Mouse (Mus musculus) MEL (cell line): ENCODE measurements around the gene Kcnj3. TPM values are rescaled to one million over a fixed set of nuclear protein-coding genes. Genes with fewer than 3 reads are reported as not detected.

Source experiments
- DNase-seq: peaks from one replicate; pipeline ENCODE4 v3.0.0; 2011; ENCODE audit warnings: low read depth, low spot score
- H3K27ac ChIP-seq: 2 replicates; pipeline ENCODE4 v1.5.1; 2012; ENCODE audit warnings: low read depth, mild to moderate bottlenecking, control low read depth, low read length, moderate library complexity; ENCODE audit not compliant: control insufficient read depth
- H3K27me3 ChIP-seq, 2 experiments: fragments of 150-350 bp in 1 of 2; sonication (generic) in 1 of 2; 2 replicates each; pipeline ENCODE4 v1.6.1; 2012; ENCODE audit warnings: low read length in 2 of 2, mild to moderate bottlenecking in 2 of 2, improper control_type of control experiment in 1 of 2, moderate library complexity in 1 of 2; ENCODE audit not compliant: insufficient read depth in 2 of 2, control insufficient read depth in 1 of 2
- H3K36me3 ChIP-seq, 2 experiments: 2 replicates each; pipeline ENCODE4 v1.6.1; 2012 to 2014; ENCODE audit warnings: low read length in 2 of 2, improper control_type of control experiment in 1 of 2, inconsistent platforms in 1 of 2, mild to moderate bottlenecking in 1 of 2; ENCODE audit not compliant: insufficient read depth in 2 of 2, control insufficient read depth in 1 of 2
- H3K4me1 ChIP-seq, 2 experiments: fragments of 150-350 bp in 1 of 2; sonication (generic) in 1 of 2; 2 replicates each; pipeline ENCODE4 v1.6.1; 2012; ENCODE audit warnings: low read length in 2 of 2, improper control_type of control experiment in 1 of 2, mild to moderate bottlenecking in 1 of 2; ENCODE audit not compliant: insufficient read depth in 2 of 2, control insufficient read depth in 1 of 2
- H3K4me3 ChIP-seq, 2 experiments: fragments of 150-350 bp in 1 of 2; sonication (generic) in 1 of 2; 2 replicates each; pipeline ENCODE4 v1.5.1; 2012; ENCODE audit warnings: low read depth in 2 of 2, low read length in 2 of 2, mild to moderate bottlenecking in 2 of 2, moderate library complexity in 2 of 2, control low read depth in 1 of 2, improper control_type of control experiment in 1 of 2; ENCODE audit not compliant: control insufficient read depth in 1 of 2, insufficient read depth in 1 of 2
- H3K79me2 ChIP-seq: 2 replicates; pipeline ENCODE4 v1.6.1; 2012; ENCODE audit warnings: mild to moderate bottlenecking, low read length, moderate library complexity; ENCODE audit not compliant: control insufficient read depth, poor library complexity, insufficient read depth
- H3K9ac ChIP-seq: 2 replicates; pipeline ENCODE4 v1.6.1; 2012; ENCODE audit warnings: low read depth, mild to moderate bottlenecking, control low read depth, low read length, moderate library complexity; ENCODE audit not compliant: control insufficient read depth, poor library complexity, severe bottlenecking
- H3K9me3 ChIP-seq: fragments of 150-350 bp; sonication (generic); replicated peaks from 2 replicates; pipeline ENCODE4 v1.6.1; 2012; ENCODE audit warnings: mild to moderate bottlenecking, low read length, improper control_type of control experiment, moderate library complexity; ENCODE audit not compliant: insufficient read depth
- BHLHE40 ChIP-seq: IDR thresholded peaks from 2 replicates; pipeline ENCODE4 v1.6.1; 2012; ENCODE audit warnings: low read depth, mild to moderate bottlenecking, inconsistent platforms, low read length, improper control_type of control experiment, borderline replicate concordance
- CHD2 ChIP-seq: IDR thresholded peaks from 2 replicates; pipeline ENCODE4 v1.6.1; 2011; ENCODE audit warnings: low read length, improper control_type of control experiment
- E2F4 ChIP-seq: IDR thresholded peaks from 2 replicates; pipeline ENCODE4 v1.6.1; 2011; ENCODE audit warnings: low read depth, low read length, improper control_type of control experiment, borderline replicate concordance
- ELF1 ChIP-seq: IDR thresholded peaks from 2 replicates; pipeline ENCODE4 v1.6.1; 2014; ENCODE audit warnings: low read depth, mild to moderate bottlenecking, inconsistent platforms, low read length, improper control_type of control experiment, moderate library complexity
- EP300 ChIP-seq, 2 experiments: IDR thresholded peaks; 2 replicates each; pipeline ENCODE4 v1.6.1; 2011; ENCODE audit warnings: improper control_type of control experiment in 2 of 2, low read length in 2 of 2, low read depth in 1 of 2, mild to moderate bottlenecking in 1 of 2
- GATA1 ChIP-seq: IDR thresholded peaks from 2 replicates; pipeline ENCODE4 v1.6.1; 2011; ENCODE audit warnings: low read depth, low read length, improper control_type of control experiment
- KAT2A ChIP-seq: conservative IDR thresholded peaks from 2 replicates; pipeline ENCODE4 v1.6.1; 2012; ENCODE audit warnings: low read depth, low read length, improper control_type of control experiment, inconsistent platforms
- MAFK ChIP-seq: IDR thresholded peaks from 2 replicates; pipeline ENCODE4 v1.6.1; 2011; ENCODE audit warnings: low read depth, mild to moderate bottlenecking, low read length, improper control_type of control experiment, borderline replicate concordance
- MAX ChIP-seq: IDR thresholded peaks from 2 replicates; pipeline ENCODE4 v1.6.1; 2011; ENCODE audit warnings: low read length, improper control_type of control experiment
- MEF2A ChIP-seq: IDR thresholded peaks from 2 replicates; pipeline ENCODE4 v1.6.1; 2014; ENCODE audit warnings: low read depth, mild to moderate bottlenecking, inconsistent platforms, low read length, improper control_type of control experiment; ENCODE audit not compliant: poor library complexity, insufficient replicate concordance, severe bottlenecking; ENCODE audit errors: extremely low read depth
- MXI1 ChIP-seq: IDR thresholded peaks from 2 replicates; pipeline ENCODE4 v1.6.1; 2011; ENCODE audit warnings: mild to moderate bottlenecking, low read depth, low read length, improper control_type of control experiment
- MYB ChIP-seq: IDR thresholded peaks from 2 replicates; pipeline ENCODE4 v1.6.1; 2011; ENCODE audit warnings: mild to moderate bottlenecking, low read depth, low read length, improper control_type of control experiment
- MYC ChIP-seq: IDR thresholded peaks from 2 replicates; pipeline ENCODE4 v1.6.1; 2011; ENCODE audit warnings: low read depth, mild to moderate bottlenecking, low read length, improper control_type of control experiment, moderate library complexity
- NELFE ChIP-seq: IDR thresholded peaks from 2 replicates; pipeline ENCODE4 v1.6.1; 2011; ENCODE audit warnings: low read depth, low read length, improper control_type of control experiment
- NRF1 ChIP-seq: IDR thresholded peaks from 2 replicates; pipeline ENCODE4 v1.6.1; 2014; ENCODE audit warnings: low read depth, mild to moderate bottlenecking, inconsistent platforms, low read length, improper control_type of control experiment, moderate library complexity; ENCODE audit not compliant: poor library complexity, insufficient read depth, severe bottlenecking
- POLR2AphosphoS2 ChIP-seq: IDR thresholded peaks from 2 replicates; pipeline ENCODE4 v1.6.1; 2011; ENCODE audit warnings: low read length, improper control_type of control experiment
- POLR2AphosphoS5 ChIP-seq: IDR thresholded peaks from 2 replicates; pipeline ENCODE4 v1.6.1; 2012; ENCODE audit warnings: low read depth, borderline replicate concordance, mild to moderate bottlenecking, inconsistent platforms, low read length, moderate library complexity, mixed read lengths
- RAD21 ChIP-seq: IDR thresholded peaks from 2 replicates; pipeline ENCODE4 v1.6.1; 2011; ENCODE audit warnings: mild to moderate bottlenecking, low read depth, low read length, improper control_type of control experiment
- SMC3 ChIP-seq: IDR thresholded peaks from 2 replicates; pipeline ENCODE4 v1.6.1; 2011; ENCODE audit warnings: low read depth, low read length, improper control_type of control experiment
- TAL1 ChIP-seq: IDR thresholded peaks from 2 replicates; pipeline ENCODE4 v1.6.1; 2012; ENCODE audit warnings: mild to moderate bottlenecking, inconsistent platforms, low read length, moderate library complexity, mixed read lengths
- ZC3H11A ChIP-seq: IDR thresholded peaks from 2 replicates; pipeline ENCODE4 v1.6.1; 2012; ENCODE audit warnings: low read depth, mild to moderate bottlenecking, inconsistent platforms, low read length, improper control_type of control experiment
- ZKSCAN1 ChIP-seq: IDR thresholded peaks from 2 replicates; pipeline ENCODE4 v1.6.1; 2012; ENCODE audit warnings: low read depth, mild to moderate bottlenecking, inconsistent platforms, low read length, improper control_type of control experiment, moderate library complexity
- ZMIZ1 ChIP-seq: IDR thresholded peaks from 2 replicates; pipeline ENCODE4 v1.6.1; 2012; ENCODE audit warnings: low read depth, mild to moderate bottlenecking, inconsistent platforms, low read length, improper control_type of control experiment, moderate library complexity
- polyA plus RNA-seq, 2 experiments: library from polyadenylated mRNA; stranded (reverse) in 1 of 2; unstranded in 1 of 2; fragments of >175 nt in 1 of 2; fragments of >200 nt in 1 of 2; gene quantifications; 2 replicates each; pipeline versions ENCODE4 v1.2.1 to v1.2.4; 2012; ENCODE audit warnings: low replicate concordance in 2 of 2, low read depth in 1 of 2; ENCODE audit not compliant: insufficient read length in 2 of 2, insufficient read depth in 1 of 2, missing spikeins in 1 of 2
- total RNA-seq: library from RNA; depleted of rRNA; stranded (reverse); fragments of 300-350 nt; gene quantifications from 2 replicates; pipeline ENCODE4 v1.2.3, GENCODE M21; 2012

The Kcnj3 gene
- total and polyA plus RNA-seq, 3 experiments, result not detected

GRCm38 (mm10) chr2:55437007-55437949 lies 1.5 kb downstream of the Kcnj3 start:
- H3K4me1 ChIP-seq, result no peaks in the 10 kb centered on the region
- H3K36me3 ChIP-seq, result no peaks in the 10 kb centered on the region
- no peak overlapping the region for H3K4me3 ChIP-seq
- TF ChIP-seq GATA1 (no peak), MYC (no peak), MYB (no peak), NRF1 (no peak)
- no peak overlapping the region for H3K9ac ChIP-seq
- no peaks in the 10 kb centered on the region for H3K79me2 ChIP-seq
- no peaks in the 10 kb centered on the region for H3K27me3 ChIP-seq
- no peaks in the 10 kb centered on the region for H3K9me3 ChIP-seq
- H3K27ac ChIP-seq, result no peak overlapping the region
- DNase-seq, result no peak

- TF ChIP-seq POLR2AphosphoS2 (no peak), ZMIZ1 (no peak), RAD21 (no peak), SMC3 (no peak), MXI1 (no peak), MYB (no peak), BHLHE40 (no peak)
- TF ChIP-seq, all 39 proteins: peak for 0
- H3K27ac ChIP-seq, result no peak overlapping the region
- H3K27me3 ChIP-seq, result no peaks in the 10 kb centered on the region
- H3K4me1 ChIP-seq, result no peaks in the 10 kb centered on the region
- no peak for DNase-seq
- H3K9ac ChIP-seq, result no peak overlapping the region
- H3K9me3 ChIP-seq, result no peaks in the 10 kb centered on the region
- H3K36me3 ChIP-seq, result no peaks in the 10 kb centered on the region
- H3K4me3 ChIP-seq, result no peak overlapping the region
- H3K79me2 ChIP-seq, result no peaks in the 10 kb centered on the region
Observed at GRCm38 (mm10) chr2:55437977-55438376, 2.2 kb downstream of the Kcnj3 start.

DNA sequence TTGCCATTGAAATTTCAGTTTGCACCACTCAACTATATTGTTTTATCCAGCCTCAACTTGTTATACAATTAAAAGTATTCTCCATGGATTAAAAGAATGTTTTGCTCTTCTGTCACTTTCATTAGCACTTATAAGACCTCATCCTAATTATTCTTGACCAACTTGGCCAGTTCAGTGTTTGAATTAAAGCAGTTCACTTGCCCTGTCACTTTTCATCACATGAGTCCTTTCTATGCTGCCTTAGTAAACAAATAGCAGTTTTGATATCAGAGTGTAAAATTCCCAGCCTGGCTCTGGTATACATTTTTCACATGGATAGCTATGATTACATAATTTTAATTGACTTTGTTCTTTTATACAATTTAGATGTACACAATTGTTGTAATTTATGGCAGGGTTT lies 3.4 kb downstream of the Kcnj3 start:
- H3K36me3 ChIP-seq, result no peaks in the 10 kb centered on the region
- no peaks in the 10 kb centered on the region for H3K27me3 ChIP-seq
- TF ChIP-seq POLR2AphosphoS2, result no peak
- no peak for TF ChIP-seq NELFE
- no peak for TF ChIP-seq MAX
- no peak for TF ChIP-seq ZKSCAN1
- no peak for TF ChIP-seq MXI1
- TF ChIP-seq KAT2A, result no peak
- TF ChIP-seq TAL1, result no peak
- no peak for TF ChIP-seq CHD2
- TF ChIP-seq EP300 (IDR thresholded peaks at IDR 0.05; ENCODE audit: low read depth in 1 of 2, low read length in 2 of 2), result no peak
- TF ChIP-seq MEF2A, result no peak
- TF ChIP-seq ZC3H11A, result no peak
- TF ChIP-seq BHLHE40, result no peak
- TF ChIP-seq NRF1, result no peak
- no peak for TF ChIP-seq MYB
- TF ChIP-seq MAFK, result no peak
- TF ChIP-seq E2F4, result no peak
- TF ChIP-seq POLR2AphosphoS5, result no peak
- TF ChIP-seq ZMIZ1, result no peak
- no peak for TF ChIP-seq ELF1
- H3K79me2 ChIP-seq, result no peaks in the 10 kb centered on the region
- H3K27ac ChIP-seq, result no peak overlapping the region
- H3K9me3 ChIP-seq, result no peaks in the 10 kb centered on the region
- H3K9ac ChIP-seq, result no peak overlapping the region
- DNase-seq, result no peak
- no peaks in the 10 kb centered on the region for H3K4me1 ChIP-seq
- no peak overlapping the region for H3K4me3 ChIP-seq
